Mouse (Mus musculus): ENCODE measurements around the gene Cel. TPM values are rescaled to one million over a fixed set of nuclear protein-coding genes. Genes with fewer than 3 reads are reported as not detected.

Gene Cel
- total and polyA plus RNA-seq, 3 experiments: not detected

GRCm38 (mm10) chr2:28527436-28528353, 35.5 kb downstream of the Cel start:
- H3K27me3 ChIP-seq (ENCODE audit: control insufficient read depth in 1 of 2, insufficient read depth in 2 of 2, low read length in 2 of 2): no peaks in the 10 kb centered on the region
- H3K4me1 ChIP-seq (ENCODE audit: control insufficient read depth in 1 of 2, insufficient read depth in 2 of 2, low read length in 2 of 2): peaks cover 0 to 3% of the 10 kb centered on the region in 2 experiments; a peak in 3 of 4 replicates
- H3K9me3 ChIP-seq (replicated peaks; ENCODE audit: insufficient read depth, low read length): no peaks in the 10 kb centered on the region
- H3K36me3 ChIP-seq (ENCODE audit: control insufficient read depth in 1 of 2, insufficient read depth in 2 of 2, low read length in 2 of 2): peaks cover 0 to 2% of the 10 kb centered on the region in 2 experiments; a peak in 1 of 4 replicates
- no peaks in the 10 kb centered on the region for H3K79me2 ChIP-seq (ENCODE audit: control insufficient read depth, insufficient read depth, low read length, poor library complexity)
- no peak for TF ChIP-seq EP300 (IDR thresholded peaks at IDR 0.05; ENCODE audit: low read depth in 1 of 2, low read length in 2 of 2)
- TF ChIP-seq CHD1 (IDR thresholded peaks at IDR 0.05; ENCODE audit: low read depth, low read length): no peak
- no peak for TF ChIP-seq NRF1 (IDR thresholded peaks at IDR 0.05; ENCODE audit: insufficient read depth, low read depth, low read length, poor library complexity, severe bottlenecking)
- no peak for TF ChIP-seq MYC (IDR thresholded peaks at IDR 0.05; ENCODE audit: low read depth, low read length)
- TF ChIP-seq MYB (IDR thresholded peaks at IDR 0.05; ENCODE audit: low read depth, low read length): no peak
- TF ChIP-seq ZMIZ1 (IDR thresholded peaks at IDR 0.05; ENCODE audit: low read depth, low read length): no peak
- TF ChIP-seq USF2 (IDR thresholded peaks at IDR 0.05; ENCODE audit: borderline replicate concordance in 1 of 2, insufficient read depth in 1 of 2, low read depth in 1 of 2, low read length in 2 of 2): no peak
- no peak for TF ChIP-seq GABPA (IDR thresholded peaks at IDR 0.05; ENCODE audit: low read depth, low read length)
- TF ChIP-seq CHD2 (IDR thresholded peaks at IDR 0.05; ENCODE audit: low read length): no peak
- no peak overlapping the region for H3K27ac ChIP-seq (ENCODE audit: control insufficient read depth, low read depth, low read length)
- H3K4me3 ChIP-seq (ENCODE audit: control insufficient read depth in 1 of 2, insufficient read depth in 1 of 2, low read depth in 2 of 2, low read length in 2 of 2): no peak overlapping the region
- no peak for DNase-seq (ENCODE audit: low read depth, low spot score)
- H3K9ac ChIP-seq (ENCODE audit: control insufficient read depth, low read depth, low read length, poor library complexity, severe bottlenecking): no peak overlapping the region

- H3K4me1 ChIP-seq (ENCODE audit: control insufficient read depth in 1 of 2, insufficient read depth in 2 of 2, low read length in 2 of 2): peaks cover 0 to 3% of the 10 kb centered on the region in 2 experiments; a peak in 3 of 4 replicates
- no peaks in the 10 kb centered on the region for H3K9me3 ChIP-seq (replicated peaks; ENCODE audit: insufficient read depth, low read length)
- no peak overlapping the region for H3K27ac ChIP-seq (ENCODE audit: control insufficient read depth, low read depth, low read length)
- peaks cover 0 to 2% of the 10 kb centered on the region in 2 experiments; a peak in 1 of 4 replicates for H3K36me3 ChIP-seq (ENCODE audit: control insufficient read depth in 1 of 2, insufficient read depth in 2 of 2, low read length in 2 of 2)
- TF ChIP-seq EP300 (IDR thresholded peaks at IDR 0.05; ENCODE audit: low read depth in 1 of 2, low read length in 2 of 2) (no peak), BHLHE40 (IDR thresholded peaks at IDR 0.05; ENCODE audit: borderline replicate concordance, low read depth, low read length) (no peak), POLR2AphosphoS5 (IDR thresholded peaks at IDR 0.05; ENCODE audit: borderline replicate concordance, low read depth, low read length) (no peak), GATA1 (IDR thresholded peaks at IDR 0.05; ENCODE audit: low read depth, low read length) (no peak), MEF2A (IDR thresholded peaks at IDR 0.05; ENCODE audit: extremely low read depth, insufficient replicate concordance, low read depth, low read length, poor library complexity, severe bottlenecking) (no peak), E2F4 (IDR thresholded peaks at IDR 0.05; ENCODE audit: borderline replicate concordance, low read depth, low read length) (no peak), CTCF (IDR thresholded peaks at IDR 0.05 in 2 of 3, conservative IDR thresholded peaks at IDR 0.05 in 1 of 3; ENCODE audit: control insufficient read depth in 1 of 3, insufficient read depth in 1 of 3, low read depth in 2 of 3, low read length in 3 of 3, poor library complexity in 1 of 3, severe bottlenecking in 1 of 3) (no peak), CHD1 (IDR thresholded peaks at IDR 0.05; ENCODE audit: low read depth, low read length) (no peak), MXI1 (IDR thresholded peaks at IDR 0.05; ENCODE audit: low read depth, low read length) (no peak), ZNF384 (IDR thresholded peaks at IDR 0.05; ENCODE audit: low read depth, low read length) (no peak), MAFK (IDR thresholded peaks at IDR 0.05; ENCODE audit: borderline replicate concordance, low read depth, low read length) (no peak), RAD21 (IDR thresholded peaks at IDR 0.05; ENCODE audit: low read depth, low read length) (no peak), MAZ (IDR thresholded peaks at IDR 0.05; ENCODE audit: low read depth, low read length) (no peak), NRF1 (IDR thresholded peaks at IDR 0.05; ENCODE audit: insufficient read depth, low read depth, low read length, poor library complexity, severe bottlenecking) (no peak), NELFE (IDR thresholded peaks at IDR 0.05; ENCODE audit: low read depth, low read length) (no peak), MYB (IDR thresholded peaks at IDR 0.05; ENCODE audit: low read depth, low read length) (no peak), ELF1 (IDR thresholded peaks at IDR 0.05; ENCODE audit: low read depth, low read length) (no peak), SMC3 (IDR thresholded peaks at IDR 0.05; ENCODE audit: low read depth, low read length) (no peak), TAL1 (IDR thresholded peaks at IDR 0.05; ENCODE audit: low read length) (no peak)
- H3K4me3 ChIP-seq (ENCODE audit: control insufficient read depth in 1 of 2, insufficient read depth in 1 of 2, low read depth in 2 of 2, low read length in 2 of 2): no peak overlapping the region
- no peaks in the 10 kb centered on the region for H3K27me3 ChIP-seq (ENCODE audit: control insufficient read depth in 1 of 2, insufficient read depth in 2 of 2, low read length in 2 of 2)
- H3K9ac ChIP-seq (ENCODE audit: control insufficient read depth, low read depth, low read length, poor library complexity, severe bottlenecking): no peak overlapping the region
- no peaks in the 10 kb centered on the region for H3K79me2 ChIP-seq (ENCODE audit: control insufficient read depth, insufficient read depth, low read length, poor library complexity)
- no peak for DNase-seq (ENCODE audit: low read depth, low spot score)
Observed at GRCm38 (mm10) chr2:28525943-28526876, 37.0 kb downstream of the Cel start.
